Comparison of ENCODE assay signal across 33 mouse cellular contexts in genomic region chr2:51911864-51912263, GRCm38 (mm10). TPM values are rescaled to one million over a fixed set of nuclear protein-coding genes. Genes with fewer than 3 reads are reported as not detected.
DNase-seq lines count a peak whose midpoint lies in the region; ATAC-seq and TF ChIP-seq lines count a peak whose summit lies in the region.
"Had no signal": no experiment of that assay in that cellular context is flagged by ENCODE, and none has a peak within 500 bp of the region (broad histone marks: within the 10 kb centered on the region; RNA-seq: fewer than 3 reads in every experiment).

No protein-coding gene starts in this region.

- no peak overlapping the region for H3K4me2 ChIP-seq in kidney, embryonic 14.5 days (replicated peaks; ENCODE audit: low read depth, low read length)
- no peak overlapping the region for H3K4me2 ChIP-seq in lung, embryonic 14.5 days
- no peak overlapping the region for H3K4me2 ChIP-seq in stomach, embryonic 16.5 days (ENCODE audit: low read depth, low read length)
- H3K4me2 ChIP-seq: forebrain, embryonic 12.5 days; heart, embryonic 13.5 days; hindbrain, embryonic 15.5 days; liver, embryonic 13.5 days; neural tube, embryonic 12.5 days had no signal

- DNase-seq in embryo, embryonic 10.5 days (ENCODE audit: low spot score): peak; percentile 23
- DNase-seq in embryo, embryonic 11 days: no peak
- no peak for DNase-seq in kidney, adult 18-20 months
- DNase-seq in lung, embryonic 14.5 days: peak; percentile 9
- DNase-seq in lung, adult 18-20 months: no peak
- DNase-seq in spleen, postnatal 10 days (ENCODE audit: low spot score in 2 of 2): no peak
- DNase-seq: adrenal gland, postnatal 10 days; cerebellum, adult 8-10 months; cerebellum, postnatal 25 days; forebrain, postnatal 0 days; gastrocnemius, postnatal 14 days; heart, postnatal 10 days; kidney, postnatal 25 days; liver, embryonic 13.5 days; lung, adult 2 months; lung, postnatal 14 days; right cerebral cortex, adult 18-20 months; spleen, adult 18-20 months; thymus, postnatal 14 days had no signal

- H3K36me3 ChIP-seq in kidney, embryonic 14.5 days (ENCODE audit: control insufficient read depth, insufficient read depth, low read length): no peaks in the 10 kb centered on the region
- no peaks in the 10 kb centered on the region for H3K36me3 ChIP-seq in lung, embryonic 14.5 days (ENCODE audit: insufficient read depth)
- H3K36me3 ChIP-seq in stomach, embryonic 16.5 days (ENCODE audit: control insufficient read depth, insufficient read depth, low read length): no peaks in the 10 kb centered on the region
- H3K36me3 ChIP-seq: forebrain, embryonic 12.5 days; G1E; heart, embryonic 13.5 days; hindbrain, embryonic 10.5 days; hindbrain, embryonic 15.5 days; liver, embryonic 13.5 days; midbrain, embryonic 10.5 days; neural tube, embryonic 12.5 days had no signal

- H3K27ac ChIP-seq in kidney, embryonic 14.5 days (ENCODE audit: low read depth, low read length): peak overlapping the region; percentile 67; the same call in 1 of the 2 replicates
- no peak overlapping the region; the same call in 1 of the 2 replicates for H3K27ac ChIP-seq in lung, embryonic 14.5 days (ENCODE audit: low read depth)
- H3K27ac ChIP-seq in stomach, embryonic 16.5 days (ENCODE audit: low read length): peak overlapping the region; percentile 80
- H3K27ac ChIP-seq: forebrain, embryonic 12.5 days; hindbrain, embryonic 15.5 days; layer of hippocampus, adult 2 months; left cerebral cortex, adult 2 months; liver, embryonic 13.5 days; midbrain, embryonic 10.5 days; neural tube, embryonic 12.5 days had no signal

- no peaks in the 10 kb centered on the region for H3K9me3 ChIP-seq in kidney, embryonic 14.5 days (ENCODE audit: control insufficient read depth, low read length)
- no peaks in the 10 kb centered on the region for H3K9me3 ChIP-seq in lung, embryonic 14.5 days (ENCODE audit: low read depth, low read length)
- H3K9me3 ChIP-seq in stomach, embryonic 16.5 days (replicated peaks; ENCODE audit: control insufficient read depth, low read length): no peaks in the 10 kb centered on the region
- H3K9me3 ChIP-seq: forebrain, embryonic 12.5 days; G1E; heart, embryonic 13.5 days; hindbrain, embryonic 10.5 days; hindbrain, embryonic 15.5 days; liver, embryonic 13.5 days; midbrain, embryonic 10.5 days; neural tube, embryonic 12.5 days had no signal

- H3K27me3 ChIP-seq in kidney, embryonic 14.5 days (ENCODE audit: control insufficient read depth, insufficient read depth, low read length): no peaks in the 10 kb centered on the region
- H3K27me3 ChIP-seq in lung, embryonic 14.5 days (ENCODE audit: insufficient read depth, low read length): no peaks in the 10 kb centered on the region
- no peaks in the 10 kb centered on the region for H3K27me3 ChIP-seq in stomach, embryonic 16.5 days (ENCODE audit: control insufficient read depth, insufficient read depth, low read length)
- H3K27me3 ChIP-seq: forebrain, embryonic 12.5 days; heart, embryonic 13.5 days; hindbrain, embryonic 15.5 days; liver, embryonic 13.5 days; neural tube, embryonic 12.5 days; Patski had no signal

- no peak for TF ChIP-seq CTCF in lung, embryonic 14.5 days (IDR thresholded peaks at IDR 0.05; ENCODE audit: low read depth)

- 39% methylated on average over 2 of the region's 2 CpGs for WGBS in kidney, embryonic 14.5 days
- WGBS in lung, embryonic 14.5 days: 51% methylated on average over 2 of the region's 2 CpGs
- WGBS in stomach, embryonic 16.5 days: 43% methylated on average over 2 of the region's 2 CpGs

- H3K4me1 ChIP-seq in kidney, embryonic 14.5 days (ENCODE audit: control insufficient read depth, insufficient read depth, low read length): peaks cover 7% of the 10 kb centered on the region; the same call in 1 of the 2 replicates
- H3K4me1 ChIP-seq in lung, embryonic 14.5 days (ENCODE audit: insufficient read depth): no peaks in the 10 kb centered on the region
- no peaks in the 10 kb centered on the region; the same call in 1 of the 2 replicates for H3K4me1 ChIP-seq in stomach, embryonic 16.5 days (ENCODE audit: control insufficient read depth, insufficient read depth, low read length)
- H3K4me1 ChIP-seq: hindbrain, embryonic 15.5 days; liver, embryonic 13.5 days; neural tube, embryonic 12.5 days had no signal

- ATAC-seq in kidney, embryonic 14.5 days (ENCODE audit: low FRiP score, low TSS enrichment): peak; percentile 13; the same call in 1 of the 2 replicates
- no peak for ATAC-seq in lung, embryonic 14.5 days (ENCODE audit: insufficient read depth)
- ATAC-seq in stomach, embryonic 16.5 days (ENCODE audit: insufficient read depth, low FRiP score): peak; percentile 56; the same call in 1 of the 2 replicates
- ATAC-seq: forebrain, postnatal 0 days; inflammation-experienced regulatory T-cells, adult 6 months; Patski had no signal

- no peak overlapping the region for H3K9ac ChIP-seq in kidney, embryonic 14.5 days (ENCODE audit: low read depth, low read length)
- H3K9ac ChIP-seq in lung, embryonic 14.5 days: no peak overlapping the region
- H3K9ac ChIP-seq in stomach, embryonic 16.5 days (ENCODE audit: low read length): no peak overlapping the region
- H3K9ac ChIP-seq: forebrain, embryonic 12.5 days; forebrain, postnatal 0 days; heart, embryonic 13.5 days; hindbrain, embryonic 15.5 days; liver, embryonic 13.5 days; neural tube, embryonic 12.5 days had no signal

- H3K4me3 ChIP-seq in kidney, embryonic 14.5 days (ENCODE audit: low read length): no peak overlapping the region
- H3K4me3 ChIP-seq in lung, embryonic 14.5 days (ENCODE audit: low read depth, low read length): no peak overlapping the region
- no peak overlapping the region for H3K4me3 ChIP-seq in stomach, embryonic 16.5 days (replicated peaks; ENCODE audit: low read length)
- H3K4me3 ChIP-seq: forebrain, embryonic 12.5 days; heart, embryonic 13.5 days; hindbrain, embryonic 10.5 days; hindbrain, embryonic 15.5 days; layer of hippocampus, adult 2 months; left cerebral cortex, adult 2 months; liver, embryonic 13.5 days; midbrain, embryonic 10.5 days; myocyte; neural tube, embryonic 12.5 days had no signal

RNA-seq across cellular contexts. Expression of gene Rbm43, which starts 23.1 kb away (rescaled TPM):
- polyA plus RNA-seq in kidney, embryonic 14.5 days (2014; fragmentation: Nextera tagmentation; extraction: Ambion mirVana): 8.3 and 12.9 TPM in 2 replicates
- 18.2 and 19.2 TPM in 2 replicates for polyA plus RNA-seq in lung, embryonic 14.5 days (2014; fragmentation: Nextera tagmentation; extraction: Ambion mirVana)
- 15.1 and 16.5 TPM in 2 replicates for polyA plus RNA-seq in stomach, embryonic 16.5 days (2015; fragmentation: Nextera tagmentation; extraction: Ambion mirVana)

Comparison
In these comparisons a context has a peak if more than half of its experiments do, and no peak if none do; other contexts are left out.
1. DNase-seq: peak in embryo, embryonic 10.5 days (single experiment) and lung, embryonic 14.5 days (single experiment); none in embryo, embryonic 11 days (single experiment), kidney, adult 18-20 months (single experiment), lung, adult 18-20 months (0 of 2) and spleen, postnatal 10 days (0 of 2).